Mouse (Mus musculus) erythroid progenitor cell, adult 5-6 weeks (primary cell): ENCODE measurements around the gene Khdrbs1. TPM values are rescaled to one million over a fixed set of nuclear protein-coding genes. Genes with fewer than 3 reads are reported as not detected.
A peak's percentile ranks its signal among the peaks of the same experiment; 100 is the strongest.
"Not testable (repeated sequence)": the region's sequence is repeated elsewhere in the genome, so short reads cannot be mapped to it uniquely, and the experiment has no call there.

ENCODE experiments used
- ATAC-seq: replicated peaks from 2 replicates; pipeline ENCODE4 v1.8.0; 2016; ENCODE audit warnings: moderate number of reproducible peaks, mild to moderate bottlenecking, moderate TSS enrichment, inconsistent platforms; ENCODE audit not compliant: poor library complexity, low FRiP score, severe bottlenecking
- total RNA-seq, 2 experiments: library from RNA; stranded (forward) in 1 of 2; stranded (reverse) in 1 of 2; fragments of 150-400 nt in 1 of 2; fragments of 186-747, 209-891 nt in 1 of 2; gene quantifications; 2 replicates each; pipeline versions ENCODE4 v1.2.3 to v1.2.4; 2015 to 2017; ENCODE audit warnings: low replicate concordance in 2 of 2

Gene Khdrbs1
- total RNA-seq (2015; ENCODE audit: low replicate concordance) (49.5 and 58.7 TPM in 2 replicates), total RNA-seq (2017; ENCODE audit: low replicate concordance) (40.4 and 57.1 TPM in 2 replicates)

DNA sequence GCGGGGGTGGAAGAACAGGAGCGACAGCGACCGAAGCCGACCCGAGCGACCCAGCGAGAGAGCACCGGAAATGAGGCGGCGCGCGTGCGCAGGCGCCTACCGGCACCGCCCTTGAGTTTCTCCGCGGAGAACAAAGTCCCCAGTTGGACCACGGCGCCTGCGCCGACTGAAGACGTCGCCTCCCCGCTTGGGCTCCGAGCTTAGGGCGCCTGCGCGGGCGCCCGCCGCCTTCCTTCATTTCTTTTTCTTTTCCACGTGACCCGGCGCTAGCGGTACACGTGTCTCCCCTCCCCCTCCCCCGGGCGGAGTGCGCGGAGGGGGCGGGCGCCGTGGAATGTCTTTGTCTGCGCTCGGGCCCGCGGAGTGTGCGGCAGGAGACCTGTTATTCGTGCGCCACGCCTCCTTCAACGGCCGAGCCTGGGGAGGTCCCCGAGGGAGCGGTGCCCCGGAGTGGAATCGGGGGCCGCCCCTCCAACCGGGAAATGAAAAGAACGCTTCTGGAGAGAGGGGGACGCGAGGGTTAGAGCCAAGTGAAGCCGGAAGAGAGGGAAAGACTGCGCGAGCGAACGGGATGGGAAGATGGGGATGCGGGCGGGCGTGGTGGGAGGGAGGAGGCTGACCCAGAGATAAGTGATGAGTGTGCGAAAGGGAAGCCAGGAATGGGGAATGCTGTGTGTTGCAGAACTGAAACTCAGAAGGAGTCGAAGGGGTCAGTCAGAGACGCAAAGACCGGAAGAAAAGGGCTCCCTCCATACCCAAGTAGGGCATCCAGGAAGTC lies at the start of gene Khdrbs1:
Gene Khdrbs1, minus strand, starts transcription at position 72 of the 778 bp plus-strand sequence.
- ATAC-seq, result peak; percentile 93

DNA sequence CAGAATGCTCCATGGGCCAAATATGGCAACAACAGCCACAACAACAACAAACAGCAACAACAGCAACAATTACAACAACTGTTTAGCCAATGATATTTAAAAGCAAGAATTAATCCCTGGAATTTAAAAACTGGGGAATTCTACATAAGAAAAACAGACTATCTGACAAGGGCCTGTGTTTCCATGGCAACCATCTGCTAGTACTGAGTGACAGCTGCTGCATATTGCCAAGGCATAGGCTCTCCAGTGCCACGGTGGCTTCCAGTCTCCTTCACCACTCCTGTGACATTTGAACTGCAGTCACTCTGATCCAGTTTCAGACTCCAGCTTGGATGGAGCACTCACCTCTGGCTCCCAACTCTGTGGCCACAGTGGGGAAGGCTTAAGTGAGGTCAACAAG lies 49.3 kb upstream of the Khdrbs1 start:
- no peak for ATAC-seq

DNA sequence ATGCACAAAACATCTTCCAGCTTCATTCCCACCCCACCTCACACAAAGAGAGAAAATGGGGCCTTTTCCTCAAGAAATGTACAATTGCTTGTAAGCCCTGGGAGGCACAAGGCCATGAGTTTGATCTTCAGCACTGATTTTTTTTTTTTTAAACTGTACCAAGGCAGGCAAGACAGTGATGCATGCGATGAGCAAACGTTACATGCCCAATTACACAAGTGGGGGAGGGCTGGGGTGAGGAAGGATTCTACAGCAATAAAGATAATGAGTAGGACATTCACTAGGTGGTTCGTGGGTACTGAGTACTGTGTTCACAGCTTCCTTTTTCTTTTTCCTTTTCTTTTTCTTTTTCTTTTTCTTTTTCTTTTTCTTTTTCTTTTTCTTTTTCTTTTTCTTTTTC lies 48.4 kb upstream of the Khdrbs1 start:
- no peak for ATAC-seq

GRCm38 (mm10) chr4:129789635-129790034 lies 47.5 kb upstream of the Khdrbs1 start:
- no peak for ATAC-seq

GRCm38 (mm10) chr4:129788693-129789092 lies 46.6 kb upstream of the Khdrbs1 start:
- no peak for ATAC-seq

GRCm38 (mm10) chr4:129785178-129785577 lies 43.1 kb upstream of the Khdrbs1 start:
- ATAC-seq, result peak; percentile 77

DNA sequence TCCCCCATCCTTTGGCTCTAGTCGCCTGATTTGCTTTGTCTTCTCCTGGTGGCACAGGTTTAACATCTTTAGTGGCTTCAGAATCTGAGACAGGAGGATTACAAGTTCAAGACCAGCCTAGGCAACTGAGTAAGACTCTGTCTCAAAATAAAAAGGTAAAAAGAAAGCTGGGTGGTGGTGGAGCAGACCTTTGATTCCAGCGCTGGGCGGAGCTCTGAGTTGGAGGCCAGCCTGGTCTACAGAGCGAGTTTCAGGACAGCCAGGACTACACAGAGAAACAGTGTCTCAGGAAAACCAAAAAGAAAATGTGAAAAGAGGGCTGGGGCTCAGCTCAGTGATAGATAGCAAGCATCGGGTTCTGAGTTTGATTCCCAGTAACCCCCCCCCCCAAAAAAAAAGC lies 41.4 kb upstream of the Khdrbs1 start:
- no peak for ATAC-seq

DNA sequence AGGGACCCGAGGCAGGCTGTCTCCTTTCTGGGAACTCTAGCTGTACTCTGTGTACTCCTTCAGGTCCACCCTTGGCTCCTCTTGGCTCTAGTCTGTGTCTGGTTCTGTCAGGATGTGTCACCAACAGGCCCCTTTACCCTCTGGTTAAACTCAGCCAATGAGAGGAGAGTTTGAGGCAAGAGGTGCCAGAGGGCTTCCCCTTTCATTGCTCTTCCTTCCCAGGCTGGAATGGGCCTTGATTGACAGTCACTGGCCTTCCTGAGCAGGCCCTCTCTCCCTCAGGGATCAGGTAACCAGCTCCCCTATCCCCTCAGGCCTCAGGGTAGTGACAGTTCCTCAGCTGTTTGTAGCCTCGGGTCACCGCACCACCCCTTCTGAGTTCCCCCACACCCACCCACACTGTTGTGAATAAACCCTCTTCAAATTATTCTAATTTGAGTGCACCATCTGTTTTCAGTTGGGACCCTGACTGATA lies 40.8 kb upstream of the Khdrbs1 start:
- 0 out of 2 replicates have a peak, but pooled peaks have one; percentile 30 for ATAC-seq

DNA sequence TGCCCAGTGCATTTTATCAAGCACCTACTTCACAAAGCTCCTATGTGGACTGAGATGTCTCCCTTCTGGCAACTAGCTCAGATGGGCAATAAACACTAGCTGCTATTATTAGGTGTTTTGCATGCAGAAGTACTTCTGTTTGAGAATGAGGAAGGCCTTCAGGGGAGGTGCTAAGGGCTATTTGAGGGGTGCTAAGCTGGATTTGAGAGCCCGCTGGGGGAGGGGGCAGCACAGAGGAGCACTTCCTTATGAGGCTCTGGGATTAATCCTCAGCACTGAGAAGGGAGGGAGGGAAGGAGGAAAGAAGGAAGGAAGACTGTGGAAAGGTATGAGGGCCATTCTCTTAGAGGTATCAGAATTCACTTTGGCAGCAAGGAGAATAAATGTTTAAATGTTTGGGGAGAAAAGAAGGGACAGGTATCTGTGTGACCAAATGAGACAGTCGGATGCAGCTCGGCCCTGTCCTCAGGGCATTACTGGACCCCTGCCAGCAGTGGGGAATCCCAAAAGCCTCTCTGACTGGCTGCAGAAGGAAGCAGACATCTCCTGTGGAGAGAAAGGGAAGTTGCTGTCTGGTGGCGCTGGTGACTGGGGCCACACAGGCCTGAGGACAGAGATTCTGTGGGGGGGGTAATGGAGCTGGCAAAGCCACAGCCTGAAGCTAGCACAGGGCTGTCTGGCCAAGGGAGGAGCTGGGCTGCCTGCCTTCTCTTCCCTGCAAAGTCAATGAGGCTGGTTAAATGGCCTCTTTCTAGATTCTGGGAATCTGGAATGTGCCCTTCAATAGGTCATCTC lies 40.0 kb upstream of the Khdrbs1 start:
- ATAC-seq, result no peak

DNA sequence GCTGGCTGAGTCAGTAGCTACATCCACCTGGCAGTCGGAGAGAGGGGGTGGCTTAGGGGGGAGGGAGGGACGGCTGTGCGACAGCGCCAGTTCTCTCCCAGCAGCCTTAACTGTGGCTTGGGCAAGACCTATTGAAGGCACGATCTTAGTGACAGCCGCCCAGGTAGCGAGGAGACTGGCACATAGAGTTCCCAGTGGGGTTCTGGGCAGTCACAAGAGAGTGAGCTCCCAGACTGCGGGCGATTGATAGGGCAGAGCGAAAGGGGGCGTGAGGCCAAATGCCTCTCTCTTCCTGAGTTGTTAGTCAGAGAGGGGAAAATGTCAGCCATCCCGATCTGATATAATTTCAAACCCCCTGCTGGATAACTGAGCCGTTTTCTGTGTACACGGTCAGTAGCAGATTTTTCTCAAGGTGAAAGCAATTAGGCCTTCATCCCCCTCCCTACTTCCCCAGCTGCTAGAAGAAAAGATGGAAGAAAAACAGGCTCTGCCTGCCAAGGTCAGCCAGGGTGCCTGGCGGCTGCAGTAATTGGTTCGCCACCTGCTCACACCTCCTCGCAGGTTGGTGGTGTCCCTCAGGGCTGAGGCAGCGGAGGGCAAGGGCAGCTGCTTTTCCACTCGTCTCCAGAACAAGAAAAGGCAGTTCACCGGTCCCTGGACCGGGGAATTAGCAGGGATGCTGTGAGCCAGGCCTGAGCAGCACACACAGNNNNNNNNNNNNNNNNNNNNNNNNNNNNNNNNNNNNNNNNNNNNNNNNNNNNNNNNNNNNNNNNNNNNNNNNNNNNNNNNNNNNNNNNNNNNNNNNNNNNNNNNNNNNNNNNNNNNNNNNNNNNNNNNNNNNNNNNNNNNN lies 29.8 kb upstream of the Khdrbs1 start:
- ATAC-seq, result no peak

GRCm38 (mm10) chr4:129771314-129771671 lies 29.2 kb upstream of the Khdrbs1 start:
- ATAC-seq, result no peak

- no peak for ATAC-seq
These were observed 28.5 kb upstream of the Khdrbs1 start for GRCm38 (mm10) chr4:129770600-129770999.

GRCm38 (mm10) chr4:129768742-129769141 lies 26.6 kb upstream of the Khdrbs1 start:
- not testable (repeated sequence) for ATAC-seq

DNA sequence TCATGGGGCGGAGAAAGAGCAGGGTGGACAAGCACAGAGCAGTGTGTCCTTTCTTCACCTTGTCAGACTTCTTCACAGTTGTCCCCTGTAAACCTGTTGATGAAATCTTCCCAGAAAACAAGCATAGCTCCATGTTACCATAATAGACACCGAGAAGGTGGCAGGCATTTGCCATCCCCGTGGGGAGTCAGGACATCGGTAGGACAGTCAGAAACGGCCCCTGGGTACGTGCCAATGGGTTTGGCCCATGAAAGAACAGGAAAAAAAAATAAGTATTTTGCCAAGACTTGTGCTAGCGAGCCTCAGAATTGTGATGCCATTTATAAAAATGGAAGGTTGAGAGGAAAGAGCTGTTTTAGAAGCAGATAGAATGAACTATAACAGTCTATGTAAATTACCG lies 25.7 kb upstream of the Khdrbs1 start:
- no peak for ATAC-seq

DNA sequence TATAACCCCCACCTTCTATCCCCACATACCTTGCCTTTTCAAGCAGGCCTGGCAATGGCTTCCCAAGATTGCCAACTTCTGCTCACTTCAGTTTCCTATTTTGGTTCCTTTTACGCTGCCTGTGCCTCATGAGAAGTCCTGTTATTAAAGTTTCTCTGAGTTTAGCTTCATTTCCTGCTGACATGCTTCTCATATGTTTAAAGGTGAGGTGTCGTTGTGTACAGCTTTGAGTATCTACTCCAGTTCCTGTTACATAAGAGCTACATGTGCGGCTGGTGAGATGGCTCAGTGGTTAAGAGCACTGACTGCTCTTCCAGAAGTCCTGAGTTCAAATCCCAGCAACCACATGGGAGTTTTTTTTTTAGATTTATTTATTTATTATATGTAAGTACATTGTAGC lies 23.2 kb upstream of the Khdrbs1 start:
- ATAC-seq, result no peak

- ATAC-seq, result not testable (repeated sequence)
These were observed 20.4 kb upstream of the Khdrbs1 start for GRCm38 (mm10) chr4:129762496-129762895.

GRCm38 (mm10) chr4:129761606-129762005 lies 19.5 kb upstream of the Khdrbs1 start:
- no peak for ATAC-seq

GRCm38 (mm10) chr4:129755455-129755854 lies 13.4 kb upstream of the Khdrbs1 start:
- ATAC-seq, result no peak

DNA sequence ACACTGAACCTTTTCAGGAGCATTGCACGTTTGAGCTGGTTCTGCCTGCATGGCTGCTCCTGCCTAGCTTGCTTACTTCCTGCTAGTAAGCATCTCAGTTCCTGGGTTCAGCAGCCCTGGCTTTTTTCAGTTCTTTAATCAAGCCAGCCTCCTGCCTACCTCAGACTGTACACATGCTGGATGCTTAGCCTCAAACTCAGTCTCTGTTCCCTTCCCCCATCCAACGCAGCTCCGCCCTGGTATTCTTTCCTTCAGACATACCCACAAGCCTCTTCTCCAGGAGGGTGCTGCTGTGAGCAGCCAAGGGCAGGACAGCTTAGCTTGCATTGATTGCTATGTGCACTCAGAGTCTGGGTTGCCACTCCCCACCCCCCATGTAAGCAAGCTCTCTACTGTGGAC lies 12.6 kb upstream of the Khdrbs1 start:
- ATAC-seq, result no peak

DNA sequence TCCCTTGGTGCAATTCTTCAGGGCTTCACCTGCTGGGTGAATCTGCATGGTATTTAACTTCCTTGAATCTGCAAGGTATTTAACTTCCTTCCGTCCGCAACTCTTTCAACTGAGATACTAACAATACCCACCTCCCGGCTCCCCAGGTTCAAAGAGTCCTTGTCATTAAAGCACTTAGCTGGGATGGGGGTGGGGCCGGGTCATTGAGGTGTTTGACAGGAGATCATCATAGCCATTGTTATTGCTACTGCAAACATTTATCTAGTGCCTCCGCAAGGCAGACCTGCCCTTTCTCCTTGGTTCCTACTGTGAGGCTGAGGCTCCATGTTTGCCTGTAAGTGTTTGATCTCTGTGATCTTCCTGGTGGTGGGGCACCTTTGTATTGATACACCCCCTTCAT lies 8.3 kb upstream of the Khdrbs1 start:
- no peak for ATAC-seq
